Mouse (Mus musculus) MEL (cell line): ENCODE data around the gene Enthd1. TPM values are rescaled to one million over a fixed set of nuclear protein-coding genes. Genes with fewer than 3 reads are reported as not detected.

Source experiments
- DNase-seq: peaks from one replicate; pipeline ENCODE4 v3.0.0; 2011; ENCODE audit warnings: low read depth, low spot score
- H3K27ac ChIP-seq: 2 replicates; pipeline ENCODE4 v1.5.1; 2012; ENCODE audit warnings: low read depth, mild to moderate bottlenecking, control low read depth, low read length, moderate library complexity; ENCODE audit not compliant: control insufficient read depth
- H3K27me3 ChIP-seq, 2 experiments: fragments of 150-350 bp in 1 of 2; sonication (generic) in 1 of 2; 2 replicates each; pipeline ENCODE4 v1.6.1; 2012; ENCODE audit warnings: low read length in 2 of 2, mild to moderate bottlenecking in 2 of 2, improper control_type of control experiment in 1 of 2, moderate library complexity in 1 of 2; ENCODE audit not compliant: insufficient read depth in 2 of 2, control insufficient read depth in 1 of 2
- H3K36me3 ChIP-seq, 2 experiments: 2 replicates each; pipeline ENCODE4 v1.6.1; 2012 to 2014; ENCODE audit warnings: low read length in 2 of 2, improper control_type of control experiment in 1 of 2, inconsistent platforms in 1 of 2, mild to moderate bottlenecking in 1 of 2; ENCODE audit not compliant: insufficient read depth in 2 of 2, control insufficient read depth in 1 of 2
- H3K4me1 ChIP-seq, 2 experiments: fragments of 150-350 bp in 1 of 2; sonication (generic) in 1 of 2; 2 replicates each; pipeline ENCODE4 v1.6.1; 2012; ENCODE audit warnings: low read length in 2 of 2, improper control_type of control experiment in 1 of 2, mild to moderate bottlenecking in 1 of 2; ENCODE audit not compliant: insufficient read depth in 2 of 2, control insufficient read depth in 1 of 2
- H3K4me3 ChIP-seq, 2 experiments: fragments of 150-350 bp in 1 of 2; sonication (generic) in 1 of 2; 2 replicates each; pipeline ENCODE4 v1.5.1; 2012; ENCODE audit warnings: low read depth in 2 of 2, low read length in 2 of 2, mild to moderate bottlenecking in 2 of 2, moderate library complexity in 2 of 2, control low read depth in 1 of 2, improper control_type of control experiment in 1 of 2; ENCODE audit not compliant: control insufficient read depth in 1 of 2, insufficient read depth in 1 of 2
- H3K79me2 ChIP-seq: 2 replicates; pipeline ENCODE4 v1.6.1; 2012; ENCODE audit warnings: mild to moderate bottlenecking, low read length, moderate library complexity; ENCODE audit not compliant: control insufficient read depth, poor library complexity, insufficient read depth
- H3K9ac ChIP-seq: 2 replicates; pipeline ENCODE4 v1.6.1; 2012; ENCODE audit warnings: low read depth, mild to moderate bottlenecking, control low read depth, low read length, moderate library complexity; ENCODE audit not compliant: control insufficient read depth, poor library complexity, severe bottlenecking
- H3K9me3 ChIP-seq: fragments of 150-350 bp; sonication (generic); replicated peaks from 2 replicates; pipeline ENCODE4 v1.6.1; 2012; ENCODE audit warnings: mild to moderate bottlenecking, low read length, improper control_type of control experiment, moderate library complexity; ENCODE audit not compliant: insufficient read depth
- BHLHE40 ChIP-seq: IDR thresholded peaks from 2 replicates; pipeline ENCODE4 v1.6.1; 2012; ENCODE audit warnings: low read depth, mild to moderate bottlenecking, inconsistent platforms, low read length, improper control_type of control experiment, borderline replicate concordance
- CHD2 ChIP-seq: IDR thresholded peaks from 2 replicates; pipeline ENCODE4 v1.6.1; 2011; ENCODE audit warnings: low read length, improper control_type of control experiment
- CTCF ChIP-seq, 3 experiments: IDR thresholded peaks in 2 of 3; conservative IDR thresholded peaks in 1 of 3; 2 replicates each; pipeline ENCODE4 v1.5.1; 2011 to 2012; ENCODE audit warnings: low read length in 3 of 3, low read depth in 2 of 3, mild to moderate bottlenecking in 2 of 3, improper control_type of control experiment in 1 of 3, inconsistent platforms in 1 of 3, mixed read lengths in 1 of 3, moderate library complexity in 1 of 3; ENCODE audit not compliant: control insufficient read depth in 1 of 3, insufficient read depth in 1 of 3, poor library complexity in 1 of 3, severe bottlenecking in 1 of 3
- EP300 ChIP-seq, 2 experiments: IDR thresholded peaks; 2 replicates each; pipeline ENCODE4 v1.6.1; 2011; ENCODE audit warnings: improper control_type of control experiment in 2 of 2, low read length in 2 of 2, low read depth in 1 of 2, mild to moderate bottlenecking in 1 of 2
- ETS1 ChIP-seq: IDR thresholded peaks from 2 replicates; pipeline ENCODE4 v1.6.1; 2012; ENCODE audit warnings: low read depth, mild to moderate bottlenecking, inconsistent platforms, low read length, improper control_type of control experiment, moderate library complexity
- GATA1 ChIP-seq: IDR thresholded peaks from 2 replicates; pipeline ENCODE4 v1.6.1; 2011; ENCODE audit warnings: low read depth, low read length, improper control_type of control experiment
- HCFC1 ChIP-seq: IDR thresholded peaks from 2 replicates; pipeline ENCODE4 v1.6.1; 2012; ENCODE audit warnings: low read depth, mild to moderate bottlenecking, inconsistent platforms, low read length, improper control_type of control experiment, moderate library complexity
- JUND ChIP-seq: IDR thresholded peaks from 2 replicates; pipeline ENCODE4 v1.6.1; 2011; ENCODE audit warnings: low read depth, mild to moderate bottlenecking, improper control_type of control experiment, low read length
- KAT2A ChIP-seq: conservative IDR thresholded peaks from 2 replicates; pipeline ENCODE4 v1.6.1; 2012; ENCODE audit warnings: low read depth, low read length, improper control_type of control experiment, inconsistent platforms
- MAFK ChIP-seq: IDR thresholded peaks from 2 replicates; pipeline ENCODE4 v1.6.1; 2011; ENCODE audit warnings: low read depth, mild to moderate bottlenecking, low read length, improper control_type of control experiment, borderline replicate concordance
- MAZ ChIP-seq: IDR thresholded peaks from 2 replicates; pipeline ENCODE4 v1.6.1; 2012; ENCODE audit warnings: low read depth, mild to moderate bottlenecking, inconsistent platforms, low read length, improper control_type of control experiment
- MXI1 ChIP-seq: IDR thresholded peaks from 2 replicates; pipeline ENCODE4 v1.6.1; 2011; ENCODE audit warnings: mild to moderate bottlenecking, low read depth, low read length, improper control_type of control experiment
- MYC ChIP-seq: IDR thresholded peaks from 2 replicates; pipeline ENCODE4 v1.6.1; 2011; ENCODE audit warnings: low read depth, mild to moderate bottlenecking, low read length, improper control_type of control experiment, moderate library complexity
- NELFE ChIP-seq: IDR thresholded peaks from 2 replicates; pipeline ENCODE4 v1.6.1; 2011; ENCODE audit warnings: low read depth, low read length, improper control_type of control experiment
- POLR2AphosphoS2 ChIP-seq: IDR thresholded peaks from 2 replicates; pipeline ENCODE4 v1.6.1; 2011; ENCODE audit warnings: low read length, improper control_type of control experiment
- RAD21 ChIP-seq: IDR thresholded peaks from 2 replicates; pipeline ENCODE4 v1.6.1; 2011; ENCODE audit warnings: mild to moderate bottlenecking, low read depth, low read length, improper control_type of control experiment
- SIN3A ChIP-seq: IDR thresholded peaks from 2 replicates; pipeline ENCODE4 v1.6.1; 2012; ENCODE audit warnings: low read length, improper control_type of control experiment, inconsistent platforms
- SMC3 ChIP-seq: IDR thresholded peaks from 2 replicates; pipeline ENCODE4 v1.6.1; 2011; ENCODE audit warnings: low read depth, low read length, improper control_type of control experiment
- TAL1 ChIP-seq: IDR thresholded peaks from 2 replicates; pipeline ENCODE4 v1.6.1; 2012; ENCODE audit warnings: mild to moderate bottlenecking, inconsistent platforms, low read length, moderate library complexity, mixed read lengths
- TBP ChIP-seq: IDR thresholded peaks from 2 replicates; pipeline ENCODE4 v1.8.0; 2011; ENCODE audit warnings: low read depth, low read length, improper control_type of control experiment
- TCF12 ChIP-seq: IDR thresholded peaks from 2 replicates; pipeline ENCODE4 v1.6.1; 2014; ENCODE audit warnings: low read depth, mild to moderate bottlenecking, inconsistent platforms, low read length, improper control_type of control experiment, moderate library complexity
- USF1 ChIP-seq: IDR thresholded peaks from 2 replicates; pipeline ENCODE4 v1.6.1; 2014; ENCODE audit warnings: low read depth, mild to moderate bottlenecking, inconsistent platforms, low read length, improper control_type of control experiment, moderate library complexity
- USF2 ChIP-seq, 2 experiments: IDR thresholded peaks; 2 replicates each; pipeline ENCODE4 v1.6.1; 2011 to 2012; ENCODE audit warnings: improper control_type of control experiment in 2 of 2, low read length in 2 of 2, borderline replicate concordance in 1 of 2, inconsistent platforms in 1 of 2, low read depth in 1 of 2, mild to moderate bottlenecking in 1 of 2; ENCODE audit not compliant: insufficient read depth in 1 of 2
- ZC3H11A ChIP-seq: IDR thresholded peaks from 2 replicates; pipeline ENCODE4 v1.6.1; 2012; ENCODE audit warnings: low read depth, mild to moderate bottlenecking, inconsistent platforms, low read length, improper control_type of control experiment
- ZKSCAN1 ChIP-seq: IDR thresholded peaks from 2 replicates; pipeline ENCODE4 v1.6.1; 2012; ENCODE audit warnings: low read depth, mild to moderate bottlenecking, inconsistent platforms, low read length, improper control_type of control experiment, moderate library complexity
- ZMIZ1 ChIP-seq: IDR thresholded peaks from 2 replicates; pipeline ENCODE4 v1.6.1; 2012; ENCODE audit warnings: low read depth, mild to moderate bottlenecking, inconsistent platforms, low read length, improper control_type of control experiment, moderate library complexity
- polyA plus RNA-seq, 2 experiments: library from polyadenylated mRNA; stranded (reverse) in 1 of 2; unstranded in 1 of 2; fragments of >175 nt in 1 of 2; fragments of >200 nt in 1 of 2; gene quantifications; 2 replicates each; pipeline versions ENCODE4 v1.2.1 to v1.2.4; 2012; ENCODE audit warnings: low replicate concordance in 2 of 2, low read depth in 1 of 2; ENCODE audit not compliant: insufficient read length in 2 of 2, insufficient read depth in 1 of 2, missing spikeins in 1 of 2
- total RNA-seq: library from RNA; depleted of rRNA; stranded (reverse); fragments of 300-350 nt; gene quantifications from 2 replicates; pipeline ENCODE4 v1.2.3, GENCODE M21; 2012

Gene Enthd1
- total and polyA plus RNA-seq, 3 experiments, result not detected

GRCm38 (mm10) chr15:80560646-80561580 is 4.0 kb downstream of the Enthd1 start:
- peaks cover 2 to 4% of the 10 kb centered on the region in 2 experiments; a peak in 2 of 4 replicates for H3K27me3 ChIP-seq
- peaks cover 0 to 17% of the 10 kb centered on the region in 2 experiments; a peak in 2 of 4 replicates for H3K36me3 ChIP-seq
- peaks cover 2 to 10% of the 10 kb centered on the region in 2 experiments; a peak in 3 of 4 replicates for H3K4me1 ChIP-seq
- TF ChIP-seq USF1 (no peak), MYC (0 out of 2 replicates have a peak, but pooled peaks have one; percentile 3), GATA1 (peak; percentile 39), SIN3A (no peak), RAD21 (no peak), TBP (no peak), TCF12 (no peak), TAL1 (no peak), ZKSCAN1 (no peak), EP300 (IDR thresholded peaks at IDR 0.05; ENCODE audit: low read depth in 1 of 2, low read length in 2 of 2) (peak; percentile 49 to 74; a peak in 3 of 4 replicates), JUND (peak; percentile 84; the same call in 1 of the 2 replicates), ETS1 (peak; percentile 63; the same call in 1 of the 2 replicates)
- DNase-seq, result peak; percentile 78
- H3K9me3 ChIP-seq, result no peaks in the 10 kb centered on the region
- H3K27ac ChIP-seq, result peak overlapping the region; percentile 25
- H3K79me2 ChIP-seq, result no peaks in the 10 kb centered on the region
- no peak overlapping the region; the same call in 1 of the 2 replicates for H3K9ac ChIP-seq
- H3K4me3 ChIP-seq, result no peak overlapping the region

GRCm38 (mm10) chr15:80559978-80560377 is 5.0 kb downstream of the Enthd1 start:
- Histone ChIP-seq H3K4me3 (no peak overlapping the region), H3K27ac (no peak overlapping the region), H3K79me2 (no peaks in the 10 kb centered on the region), H3K36me3 (peaks cover 0 to 17% of the 10 kb centered on the region in 2 experiments; a peak in 2 of 4 replicates), H3K27me3 (peaks cover 0 to 4% of the 10 kb centered on the region in 2 experiments; a peak in 2 of 4 replicates), H3K9ac (no peak overlapping the region), H3K9me3 (no peaks in the 10 kb centered on the region), H3K4me1 (peaks cover 2 to 10% of the 10 kb centered on the region in 2 experiments; a peak in 3 of 4 replicates)
- no peak for TF ChIP-seq NELFE
- TF ChIP-seq ZC3H11A, result no peak
- TF ChIP-seq USF2 (IDR thresholded peaks at IDR 0.05; ENCODE audit: borderline replicate concordance in 1 of 2, insufficient read depth in 1 of 2, low read depth in 1 of 2, low read length in 2 of 2), result no peak
- no peak for TF ChIP-seq POLR2AphosphoS2
- TF ChIP-seq MAFK, result no peak
- TF ChIP-seq ZMIZ1, result no peak
- TF ChIP-seq BHLHE40, result no peak
- TF ChIP-seq SMC3, result no peak
- TF ChIP-seq KAT2A, result no peak
- TF ChIP-seq CTCF (IDR thresholded peaks at IDR 0.05 in 2 of 3, conservative IDR thresholded peaks at IDR 0.05 in 1 of 3; ENCODE audit: control insufficient read depth in 1 of 3, insufficient read depth in 1 of 3, low read depth in 2 of 3, low read length in 3 of 3, poor library complexity in 1 of 3, severe bottlenecking in 1 of 3), result no peak
- TF ChIP-seq ZKSCAN1, result no peak
- TF ChIP-seq USF1, result no peak
- no peak for TF ChIP-seq EP300 (IDR thresholded peaks at IDR 0.05; ENCODE audit: low read depth in 1 of 2, low read length in 2 of 2)
- TF ChIP-seq MAZ, result no peak
- no peak for TF ChIP-seq JUND
- TF ChIP-seq CHD2, result no peak
- TF ChIP-seq ETS1, result no peak
- no peak for TF ChIP-seq MXI1
- TF ChIP-seq HCFC1, result no peak
- DNase-seq, result no peak
